Mouse (Mus musculus): Measurements from ENCODE around the gene Wars. TPM values are rescaled to one million over a fixed set of nuclear protein-coding genes. Genes with fewer than 3 reads are reported as not detected.

Gene Wars
- 58.4 and 59.9 TPM in 2 replicates for polyA plus RNA-seq (2015; fragmentation: Nextera tagmentation; extraction: Ambion mirVana)

GRCm38 (mm10) chr12:108893715-108894431 is at the start of gene Wars:
Wars (minus strand) TSS chr12:108894174.
- Histone ChIP-seq H3K4me2 (peak within 1 kb of the TSS; percentile 97), H3K27me3 (replicated peaks) (no peaks in the 10 kb centered on the region), H3K4me3 (peak within 1 kb of the TSS; percentile 93), H3K9ac (peak within 1 kb of the TSS; percentile 90), H3K36me3 (peaks cover 12% of the 10 kb centered on the region; the same call in 1 of the 2 replicates), H3K27ac (replicated peaks) (peak within 1 kb of the TSS; percentile 53; the same call in 1 of the 2 replicates), H3K4me1 (peaks cover 21% of the 10 kb centered on the region), H3K9me3 (no peaks in the 10 kb centered on the region)
- under 1% methylated on average over 58 of the region's 58 CpGs for WGBS
- peak; percentile 100 for ATAC-seq (ENCODE audit: extremely low read depth, insufficient number of reproducible peaks, low FRiP score, low TSS enrichment)

GRCm38 (mm10) chr12:108942203-108942923 is 48.4 kb upstream of the Wars start:
- no peaks in the 10 kb centered on the region for H3K27me3 ChIP-seq (replicated peaks)
- H3K27ac ChIP-seq (replicated peaks), result no peak overlapping the region
- no peak overlapping the region for H3K9ac ChIP-seq
- no peak overlapping the region for H3K4me3 ChIP-seq
- H3K9me3 ChIP-seq, result no peaks in the 10 kb centered on the region
- no peaks in the 10 kb centered on the region for H3K4me1 ChIP-seq
- 78% methylated on average over 14 of the region's 14 CpGs for WGBS
- ATAC-seq (ENCODE audit: extremely low read depth, insufficient number of reproducible peaks, low FRiP score, low TSS enrichment), result no peak
- no peak overlapping the region for H3K4me2 ChIP-seq
- no peaks in the 10 kb centered on the region for H3K36me3 ChIP-seq

- no peaks in the 10 kb centered on the region for H3K9me3 ChIP-seq
- H3K4me3 ChIP-seq, result no peak overlapping the region
- peaks cover 6% of the 10 kb centered on the region for H3K4me1 ChIP-seq
- no peak overlapping the region for H3K27ac ChIP-seq (replicated peaks)
- no peaks in the 10 kb centered on the region for H3K36me3 ChIP-seq
- WGBS, result 49% methylated on average over 2 of the region's 2 CpGs
- no peaks in the 10 kb centered on the region for H3K27me3 ChIP-seq (replicated peaks)
- ATAC-seq (ENCODE audit: extremely low read depth, insufficient number of reproducible peaks, low FRiP score, low TSS enrichment), result no peak
- no peak overlapping the region for H3K9ac ChIP-seq
- no peak overlapping the region for H3K4me2 ChIP-seq
Observed at GRCm38 (mm10) chr12:108941282-108941681, 47.3 kb upstream of the Wars start.

- no peak overlapping the region for H3K27ac ChIP-seq (replicated peaks)
- WGBS, result 43% methylated on average over 1 of the region's 1 CpGs
- H3K27me3 ChIP-seq (replicated peaks), result no peaks in the 10 kb centered on the region
- H3K4me2 ChIP-seq, result no peak overlapping the region
- H3K4me3 ChIP-seq, result no peak overlapping the region
- no peak overlapping the region for H3K9ac ChIP-seq
- H3K9me3 ChIP-seq, result no peaks in the 10 kb centered on the region
- no peak for ATAC-seq (ENCODE audit: extremely low read depth, insufficient number of reproducible peaks, low FRiP score, low TSS enrichment)
- H3K4me1 ChIP-seq, result peaks cover 8% of the 10 kb centered on the region
- no peaks in the 10 kb centered on the region for H3K36me3 ChIP-seq
Observed at GRCm38 (mm10) chr12:108940255-108940654, 46.3 kb upstream of the Wars start.

GRCm38 (mm10) chr12:108939317-108939716 is 45.3 kb upstream of the Wars start:
- Histone ChIP-seq H3K27ac (replicated peaks) (no peak overlapping the region), H3K36me3 (no peaks in the 10 kb centered on the region), H3K4me3 (no peak overlapping the region), H3K9ac (no peak overlapping the region), H3K4me2 (no peak overlapping the region), H3K4me1 (peaks cover 8% of the 10 kb centered on the region), H3K9me3 (no peaks in the 10 kb centered on the region), H3K27me3 (replicated peaks) (no peaks in the 10 kb centered on the region)
- ATAC-seq (ENCODE audit: extremely low read depth, insufficient number of reproducible peaks, low FRiP score, low TSS enrichment), result no peak
- WGBS, result 74% methylated on average over 9 of the region's 9 CpGs

- no peak overlapping the region for H3K9ac ChIP-seq
- no peak for ATAC-seq (ENCODE audit: extremely low read depth, insufficient number of reproducible peaks, low FRiP score, low TSS enrichment)
- H3K36me3 ChIP-seq, result no peaks in the 10 kb centered on the region
- H3K4me3 ChIP-seq, result no peak overlapping the region
- no peaks in the 10 kb centered on the region for H3K9me3 ChIP-seq
- no peak overlapping the region for H3K4me2 ChIP-seq
- no peak overlapping the region for H3K27ac ChIP-seq (replicated peaks)
- WGBS, result 68% methylated on average over 5 of the region's 5 CpGs
- peaks cover 8% of the 10 kb centered on the region for H3K4me1 ChIP-seq
- H3K27me3 ChIP-seq (replicated peaks), result no peaks in the 10 kb centered on the region
Observed at GRCm38 (mm10) chr12:108938844-108939243, 44.9 kb upstream of the Wars start.

GRCm38 (mm10) chr12:108937506-108937905 is 43.5 kb upstream of the Wars start:
- no peak overlapping the region for H3K9ac ChIP-seq
- no peak overlapping the region for H3K4me3 ChIP-seq
- 76% methylated on average over 4 of the region's 4 CpGs for WGBS
- H3K4me2 ChIP-seq, result no peak overlapping the region
- ATAC-seq (ENCODE audit: extremely low read depth, insufficient number of reproducible peaks, low FRiP score, low TSS enrichment), result no peak
- peaks cover 8% of the 10 kb centered on the region for H3K4me1 ChIP-seq
- no peaks in the 10 kb centered on the region for H3K27me3 ChIP-seq (replicated peaks)
- no peaks in the 10 kb centered on the region for H3K9me3 ChIP-seq
- no peak overlapping the region for H3K27ac ChIP-seq (replicated peaks)
- H3K36me3 ChIP-seq, result no peaks in the 10 kb centered on the region

GRCm38 (mm10) chr12:108936834-108937233 is 42.9 kb upstream of the Wars start:
- H3K9ac ChIP-seq, result no peak overlapping the region
- no peak overlapping the region for H3K4me3 ChIP-seq
- no peaks in the 10 kb centered on the region for H3K9me3 ChIP-seq
- H3K36me3 ChIP-seq, result no peaks in the 10 kb centered on the region
- no peak for ATAC-seq (ENCODE audit: extremely low read depth, insufficient number of reproducible peaks, low FRiP score, low TSS enrichment)
- H3K4me2 ChIP-seq, result no peak overlapping the region
- 53% methylated on average over 6 of the region's 6 CpGs for WGBS
- no peaks in the 10 kb centered on the region for H3K27me3 ChIP-seq (replicated peaks)
- H3K4me1 ChIP-seq, result peaks cover 8% of the 10 kb centered on the region
- H3K27ac ChIP-seq (replicated peaks), result no peak overlapping the region

- Histone ChIP-seq H3K27ac (replicated peaks) (no peak overlapping the region), H3K4me2 (no peak overlapping the region)
- no peak for ATAC-seq (ENCODE audit: extremely low read depth, insufficient number of reproducible peaks, low FRiP score, low TSS enrichment)
Observed at GRCm38 (mm10) chr12:108934231-108934630, 40.3 kb upstream of the Wars start.

GRCm38 (mm10) chr12:108932113-108932512 is 38.1 kb upstream of the Wars start:
- H3K9ac ChIP-seq, result no peak overlapping the region
- no peaks in the 10 kb centered on the region for H3K36me3 ChIP-seq
- no peaks in the 10 kb centered on the region for H3K27me3 ChIP-seq (replicated peaks)
- no peak overlapping the region for H3K4me2 ChIP-seq
- ATAC-seq (ENCODE audit: extremely low read depth, insufficient number of reproducible peaks, low FRiP score, low TSS enrichment), result no peak
- H3K4me1 ChIP-seq, result peaks cover 8% of the 10 kb centered on the region
- no peaks in the 10 kb centered on the region for H3K9me3 ChIP-seq
- WGBS, result 64% methylated on average over 2 of the region's 3 CpGs
- no peak overlapping the region for H3K27ac ChIP-seq (replicated peaks)
- no peak overlapping the region for H3K4me3 ChIP-seq

More at GRCm38 (mm10) chr12:108934231-108934630, 40.3 kb upstream of the Wars start:
- Histone ChIP-seq H3K9ac (no peak overlapping the region), H3K36me3 (no peaks in the 10 kb centered on the region), H3K9me3 (no peaks in the 10 kb centered on the region), H3K4me3 (no peak overlapping the region), H3K4me1 (peaks cover 8% of the 10 kb centered on the region), H3K27me3 (replicated peaks) (no peaks in the 10 kb centered on the region)
- 75% methylated on average over 6 of the region's 6 CpGs for WGBS

GRCm38 (mm10) chr12:108931341-108932053 is 37.5 kb upstream of the Wars start:
- ATAC-seq (ENCODE audit: extremely low read depth, insufficient number of reproducible peaks, low FRiP score, low TSS enrichment), result no peak
- H3K9ac ChIP-seq, result no peak overlapping the region
- WGBS, result 53% methylated on average over 7 of the region's 7 CpGs

More at GRCm38 (mm10) chr12:108931341-108932053, 37.5 kb upstream of the Wars start:
- Histone ChIP-seq H3K4me2 (no peak overlapping the region), H3K4me3 (no peak overlapping the region), H3K4me1 (peaks cover 4% of the 10 kb centered on the region), H3K27me3 (replicated peaks) (no peaks in the 10 kb centered on the region), H3K9me3 (no peaks in the 10 kb centered on the region), H3K27ac (replicated peaks) (no peak overlapping the region), H3K36me3 (no peaks in the 10 kb centered on the region)
